Mouse (Mus musculus) liver, embryonic 11.5 days (tissue): ENCODE results near the gene Srsf7. TPM values are rescaled to one million over a fixed set of nuclear protein-coding genes. Genes with fewer than 3 reads are reported as not detected.
"Not testable (repeated sequence)": the region's sequence is repeated elsewhere in the genome, so short reads cannot be mapped to it uniquely, and the experiment has no call there.

Experiments used
- ATAC-seq: fragments of 200-750 bp; cut with Nextera tagmentation; replicated peaks from 2 replicates; pipeline ENCODE4 v1.8.0; 2017; ENCODE audit warnings: moderate number of reproducible peaks, mild to moderate bottlenecking, moderate TSS enrichment, moderate library complexity; ENCODE audit not compliant: low FRiP score
- DNase-seq: peaks from one replicate; pipeline ENCODE4 v3.0.0-alpha.2; 2017; ENCODE audit warnings: low spot score
- H3K27ac ChIP-seq: fragments of 300-500 bp; sonication (generic); 2 replicates; pipeline ENCODE4 v1.5.1; 2014; ENCODE audit warnings: mild to moderate bottlenecking, low read depth, low read length, control low read depth
- H3K27me3 ChIP-seq: fragments of 300-500 bp; sonication (generic); replicated peaks from 2 replicates; pipeline ENCODE4 v1.6.1; 2014; ENCODE audit warnings: low read length, mixed read lengths; ENCODE audit not compliant: control insufficient read depth, insufficient read depth
- H3K36me3 ChIP-seq: fragments of 300-500 bp; sonication (generic); 2 replicates; pipeline ENCODE4 v1.6.1; 2014; ENCODE audit warnings: mild to moderate bottlenecking, low read length, moderate library complexity, mixed read lengths; ENCODE audit not compliant: control insufficient read depth, insufficient read depth
- H3K4me1 ChIP-seq: fragments of 300-500 bp; sonication (generic); replicated peaks from 2 replicates; pipeline ENCODE4 v1.6.1; 2014; ENCODE audit warnings: low read length, mixed read lengths; ENCODE audit not compliant: control insufficient read depth, insufficient read depth
- H3K4me2 ChIP-seq: fragments of 300-500 bp; sonication (generic); 2 replicates; pipeline ENCODE4 v1.6.1; 2014; ENCODE audit warnings: mild to moderate bottlenecking, control low read depth, moderate library complexity
- H3K4me3 ChIP-seq: fragments of 300-500 bp; sonication (generic); 2 replicates; pipeline ENCODE4 v1.5.1; 2014; ENCODE audit warnings: low read depth, low read length, control low read depth
- H3K9ac ChIP-seq: fragments of 300-500 bp; sonication (generic); 2 replicates; pipeline ENCODE4 v1.6.1; 2014; ENCODE audit warnings: low read depth, low read length, control low read depth
- H3K9me3 ChIP-seq: fragments of 300-500 bp; sonication (generic); 2 replicates; pipeline ENCODE4 v1.6.1; 2016; ENCODE audit warnings: low read length, inconsistent platforms, mixed read lengths; ENCODE audit not compliant: control insufficient read depth
- WGBS: fragments of 180-500 bp; shearing (Covaris S2); extraction: QIAGEN DNeasy Blood & Tissue Kit; methylation state at CpG from one replicate; pipeline ENCODE4 v1.1.7; 2014; 5-methylcytosine and 5-hydroxymethylcytosine counted together
- polyA plus RNA-seq: library from polyadenylated mRNA; unstranded; fragments of >200 nt; fragmentation: Nextera tagmentation; extraction: Ambion mirVana; gene quantifications from 2 replicates; pipeline ENCODE4 v1.2.1, GENCODE M21; 2014

The Srsf7 gene
- polyA plus RNA-seq, 1 experiment from 2014 or later = 649 TPM

GRCm38 (mm10) chr17:80235477-80235876, 28.4 kb upstream of the Srsf7 start:
- WGBS = 77% methylated on average over 3 of the region's 3 CpGs
- H3K36me3 ChIP-seq = peaks cover 12% of the 10 kb centered on the region
- H3K9ac ChIP-seq = no peak overlapping the region
- no peaks in the 10 kb centered on the region for H3K9me3 ChIP-seq
- H3K4me2 ChIP-seq = no peak overlapping the region
- no peak overlapping the region for H3K27ac ChIP-seq
- H3K4me3 ChIP-seq = no peak overlapping the region
- DNase-seq (no peak), ATAC-seq (no peak)
- no peaks in the 10 kb centered on the region for H3K27me3 ChIP-seq
- H3K4me1 ChIP-seq = no peaks in the 10 kb centered on the region

- H3K27ac ChIP-seq = no peak overlapping the region
- no peaks in the 10 kb centered on the region for H3K9me3 ChIP-seq
- no peaks in the 10 kb centered on the region for H3K4me1 ChIP-seq
- no peak overlapping the region for H3K9ac ChIP-seq
- H3K36me3 ChIP-seq = peaks cover 3% of the 10 kb centered on the region
- 82% methylated on average over 7 of the region's 7 CpGs for WGBS
- no peak overlapping the region for H3K4me3 ChIP-seq
- ATAC-seq (no peak), DNase-seq (no peak)
- H3K27me3 ChIP-seq = no peaks in the 10 kb centered on the region
- H3K4me2 ChIP-seq = no peak overlapping the region
Measured at GRCm38 (mm10) chr17:80234376-80234775, 27.3 kb upstream of the Srsf7 start.

- H3K4me1 ChIP-seq = no peaks in the 10 kb centered on the region
- ATAC-seq = no peak
- H3K36me3 ChIP-seq = peaks cover 6% of the 10 kb centered on the region; the same call in 1 of the 2 replicates
- DNase-seq = no peak
- H3K4me2 ChIP-seq = no peak overlapping the region
- H3K27me3 ChIP-seq = no peaks in the 10 kb centered on the region
- no peak overlapping the region for H3K9ac ChIP-seq
- WGBS = 89% methylated on average over 5 of the region's 5 CpGs
- no peak overlapping the region for H3K27ac ChIP-seq
- H3K4me3 ChIP-seq = no peak overlapping the region
- H3K9me3 ChIP-seq = no peaks in the 10 kb centered on the region
Measured at GRCm38 (mm10) chr17:80233844-80234243, 26.7 kb upstream of the Srsf7 start.

- ATAC-seq = no peak
- H3K9ac ChIP-seq = no peak overlapping the region
- WGBS = 72% methylated on average over 2 of the region's 2 CpGs
Measured at GRCm38 (mm10) chr17:80229396-80229795, 22.3 kb upstream of the Srsf7 start.

GRCm38 (mm10) chr17:80225142-80225541, 18.0 kb upstream of the Srsf7 start:
- H3K4me3 ChIP-seq = peak overlapping the region; percentile 67
- not testable (repeated sequence) for H3K27me3 ChIP-seq, DNase-seq, H3K9me3 ChIP-seq, H3K4me1 ChIP-seq, H3K36me3 ChIP-seq
- WGBS = 37% methylated on average over 4 of the region's 5 CpGs
- peak overlapping the region; percentile 84 for H3K9ac ChIP-seq
- ATAC-seq = peak; percentile 44
- peak overlapping the region; percentile 80 for H3K4me2 ChIP-seq
- peak overlapping the region; percentile 90 for H3K27ac ChIP-seq

More at GRCm38 (mm10) chr17:80229396-80229795, 22.3 kb upstream of the Srsf7 start:
- Histone ChIP-seq H3K4me1 (0 out of 2 replicates have a peak, but pooled peaks cover 3% of the 10 kb centered on the region), H3K4me3 (no peak overlapping the region), H3K36me3 (peaks cover 6% of the 10 kb centered on the region; the same call in 1 of the 2 replicates), H3K27me3 (no peaks in the 10 kb centered on the region), H3K4me2 (no peak overlapping the region), H3K9me3 (no peaks in the 10 kb centered on the region), H3K27ac (no peak overlapping the region)
- DNase-seq = no peak

- ATAC-seq = peak; percentile 96
- Histone ChIP-seq H3K27me3 (no peaks in the 10 kb centered on the region), H3K4me3 (peak within 1 kb of the TSS; percentile 67), H3K4me2 (peak within 1 kb of the TSS; percentile 80), H3K9me3 (no peaks in the 10 kb centered on the region), H3K27ac (peak within 1 kb of the TSS; percentile 90), H3K36me3 (peaks cover 6% of the 10 kb centered on the region; the same call in 1 of the 2 replicates), H3K4me1 (peaks cover 3% of the 10 kb centered on the region; the same call in 1 of the 2 replicates), H3K9ac (peak within 1 kb of the TSS; percentile 84)
- under 1% methylated on average over 33 of the region's 33 CpGs for WGBS
- DNase-seq = peak; percentile 84
Measured at GRCm38 (mm10) chr17:80224326-80225116, 17.4 kb upstream of the Srsf7 start, which contains the start of gene Gemin6. Gene Gemin6 (plus strand): TSS chr17:80224441.

GRCm38 (mm10) chr17:80223829-80224228, 16.7 kb upstream of the Srsf7 start:
- Histone ChIP-seq H3K4me1 (peaks cover 3% of the 10 kb centered on the region; the same call in 1 of the 2 replicates), H3K4me2 (peak overlapping the region; percentile 80), H3K27ac (peak overlapping the region; percentile 20; the same call in 1 of the 2 replicates), H3K36me3 (peaks cover 1% of the 10 kb centered on the region; the same call in 1 of the 2 replicates), H3K9me3 (no peaks in the 10 kb centered on the region), H3K9ac (peak overlapping the region; percentile 84), H3K4me3 (peak overlapping the region; percentile 67), H3K27me3 (no peaks in the 10 kb centered on the region)
- WGBS = 8% methylated on average over 9 of the region's 9 CpGs
- DNase-seq (peak; percentile 47), ATAC-seq (peak; percentile 27)

- ATAC-seq (no peak), DNase-seq (no peak)
- H3K36me3 ChIP-seq = no peaks in the 10 kb centered on the region
- H3K9ac ChIP-seq = no peak overlapping the region
- no peaks in the 10 kb centered on the region for H3K27me3 ChIP-seq
- H3K9me3 ChIP-seq = no peaks in the 10 kb centered on the region
- WGBS = 58% methylated on average over 3 of the region's 3 CpGs
- H3K4me1 ChIP-seq = peaks cover 3% of the 10 kb centered on the region; the same call in 1 of the 2 replicates
- no peak overlapping the region for H3K4me2 ChIP-seq
- H3K27ac ChIP-seq = no peak overlapping the region
- H3K4me3 ChIP-seq = no peak overlapping the region
Measured at GRCm38 (mm10) chr17:80221890-80222628, 15.0 kb upstream of the Srsf7 start.
